Mouse (Mus musculus): ENCODE results near the gene Tnp2. TPM values are rescaled to one million over a fixed set of nuclear protein-coding genes. Genes with fewer than 3 reads are reported as not detected.

Tnp2 gene
- polyA plus RNA-seq, 1 experiment from 2014 or later: not detected

GRCm38 (mm10) chr16:10796034-10796433, 7.6 kb upstream of the Tnp2 start, which contains the start of gene Prm2:
Gene Prm2, minus strand, starts transcription at chr16:10796134.
- no peak within 1 kb of the TSS for H3K27ac ChIP-seq
- no peak within 1 kb of the TSS for H3K4me2 ChIP-seq (ENCODE audit: low read length)
- 0 out of 2 replicates have a peak, but pooled peaks cover 3% of the 10 kb centered on the region for H3K27me3 ChIP-seq (ENCODE audit: insufficient read depth, low read length)
- DNase-seq (ENCODE audit: low spot score) (no peak), ATAC-seq (replicated peaks; ENCODE audit: low FRiP score, low read depth) (no peak)
- WGBS: 80% methylated on average over 6 of the region's 6 CpGs
- H3K9me3 ChIP-seq (replicated peaks; ENCODE audit: low read length): no peaks in the 10 kb centered on the region
- no peaks in the 10 kb centered on the region for H3K36me3 ChIP-seq (ENCODE audit: insufficient read depth, low read length)
- no peak for TF ChIP-seq CTCF (IDR thresholded peaks at IDR 0.05; ENCODE audit: low read depth)
- H3K4me3 ChIP-seq (replicated peaks; ENCODE audit: low read depth, low read length): no peak within 1 kb of the TSS
- no peaks in the 10 kb centered on the region for H3K4me1 ChIP-seq (replicated peaks; ENCODE audit: insufficient read depth, low read length)
- H3K9ac ChIP-seq (ENCODE audit: low read depth, low read length): no peak within 1 kb of the TSS

GRCm38 (mm10) chr16:10790702-10791101, 2.2 kb upstream of the Tnp2 start, which contains the start of gene Prm3:
Gene Prm3, minus strand, starts transcription at chr16:10790914.
- H3K27me3 ChIP-seq (ENCODE audit: insufficient read depth, low read length): no peaks in the 10 kb centered on the region
- peaks cover 15% of the 10 kb centered on the region; the same call in 1 of the 2 replicates for H3K4me1 ChIP-seq (replicated peaks; ENCODE audit: insufficient read depth, low read length)
- ATAC-seq (replicated peaks; ENCODE audit: low FRiP score, low read depth) (no peak), DNase-seq (ENCODE audit: low spot score) (no peak)
- H3K9ac ChIP-seq (ENCODE audit: low read depth, low read length): no peak within 1 kb of the TSS
- no peaks in the 10 kb centered on the region for H3K9me3 ChIP-seq (replicated peaks; ENCODE audit: low read length)
- 77% methylated on average over 9 of the region's 9 CpGs for WGBS
- no peak for TF ChIP-seq CTCF (IDR thresholded peaks at IDR 0.05; ENCODE audit: low read depth)
- H3K4me3 ChIP-seq (replicated peaks; ENCODE audit: low read depth, low read length): no peak within 1 kb of the TSS
- H3K27ac ChIP-seq: no peak within 1 kb of the TSS
- no peak within 1 kb of the TSS for H3K4me2 ChIP-seq (ENCODE audit: low read length)
- no peaks in the 10 kb centered on the region for H3K36me3 ChIP-seq (ENCODE audit: insufficient read depth, low read length)

- Histone ChIP-seq H3K4me1 (replicated peaks; ENCODE audit: insufficient read depth, low read length) (peaks cover 21% of the 10 kb centered on the region), H3K9ac (ENCODE audit: low read depth, low read length) (no peak overlapping the region), H3K36me3 (ENCODE audit: insufficient read depth, low read length) (no peaks in the 10 kb centered on the region), H3K27ac (no peak overlapping the region), H3K4me2 (ENCODE audit: low read length) (no peak overlapping the region), H3K27me3 (ENCODE audit: insufficient read depth, low read length) (no peaks in the 10 kb centered on the region), H3K4me3 (replicated peaks; ENCODE audit: low read depth, low read length) (no peak overlapping the region), H3K9me3 (replicated peaks; ENCODE audit: low read length) (no peaks in the 10 kb centered on the region)
- no peak for TF ChIP-seq CTCF (IDR thresholded peaks at IDR 0.05; ENCODE audit: low read depth)
- ATAC-seq (replicated peaks; ENCODE audit: low FRiP score, low read depth) (no peak), DNase-seq (ENCODE audit: low spot score) (no peak)
- 60% methylated on average over 4 of the region's 4 CpGs for WGBS
Observed at GRCm38 (mm10) chr16:10788866-10789265, 406 bp upstream of the Tnp2 start.

- Histone ChIP-seq H3K27me3 (ENCODE audit: insufficient read depth, low read length) (no peaks in the 10 kb centered on the region), H3K9me3 (replicated peaks; ENCODE audit: low read length) (no peaks in the 10 kb centered on the region), H3K27ac (no peak overlapping the region), H3K4me1 (replicated peaks; ENCODE audit: insufficient read depth, low read length) (peaks cover 28% of the 10 kb centered on the region), H3K36me3 (ENCODE audit: insufficient read depth, low read length) (no peaks in the 10 kb centered on the region), H3K4me3 (replicated peaks; ENCODE audit: low read depth, low read length) (no peak overlapping the region), H3K4me2 (ENCODE audit: low read length) (no peak overlapping the region), H3K9ac (ENCODE audit: low read depth, low read length) (no peak overlapping the region)
- DNase-seq (ENCODE audit: low spot score): no peak
- WGBS: 69% methylated on average over 7 of the region's 7 CpGs
- ATAC-seq (replicated peaks; ENCODE audit: low FRiP score, low read depth): no peak
- peak; percentile 37; the same call in 1 of the 2 replicates for TF ChIP-seq CTCF (IDR thresholded peaks at IDR 0.05; ENCODE audit: low read depth)
Observed at GRCm38 (mm10) chr16:10787548-10788058, 857 bp downstream of the Tnp2 start.

GRCm38 (mm10) chr16:10786782-10787547, 1.5 kb downstream of the Tnp2 start:
- no peaks in the 10 kb centered on the region for H3K9me3 ChIP-seq (replicated peaks; ENCODE audit: low read length)
- no peak for TF ChIP-seq CTCF (IDR thresholded peaks at IDR 0.05; ENCODE audit: low read depth)
- peaks cover 32% of the 10 kb centered on the region for H3K4me1 ChIP-seq (replicated peaks; ENCODE audit: insufficient read depth, low read length)
- H3K27me3 ChIP-seq (ENCODE audit: insufficient read depth, low read length): no peaks in the 10 kb centered on the region
- WGBS: 56% methylated on average over 4 of the region's 4 CpGs
- DNase-seq (ENCODE audit: low spot score): no peak
- no peaks in the 10 kb centered on the region for H3K36me3 ChIP-seq (ENCODE audit: insufficient read depth, low read length)
- H3K9ac ChIP-seq (ENCODE audit: low read depth, low read length): no peak overlapping the region
- peak overlapping the region; percentile 96; the same call in 1 of the 2 replicates for H3K27ac ChIP-seq
- ATAC-seq (replicated peaks; ENCODE audit: low FRiP score, low read depth): no peak
- no peak overlapping the region for H3K4me3 ChIP-seq (replicated peaks; ENCODE audit: low read depth, low read length)
- H3K4me2 ChIP-seq (ENCODE audit: low read length): 0 out of 2 replicates have a peak overlapping the region, but pooled peaks have one; percentile 85

- peak overlapping the region; percentile 85 for H3K4me2 ChIP-seq (ENCODE audit: low read length)
- peaks cover 32% of the 10 kb centered on the region for H3K4me1 ChIP-seq (replicated peaks; ENCODE audit: insufficient read depth, low read length)
- peak; percentile 30 for ATAC-seq (replicated peaks; ENCODE audit: low FRiP score, low read depth)
- WGBS: 1% methylated on average over 9 of the region's 9 CpGs
- H3K27ac ChIP-seq: peak overlapping the region; percentile 96
- TF ChIP-seq CTCF (IDR thresholded peaks at IDR 0.05; ENCODE audit: low read depth): peak; percentile 86
- peak overlapping the region; percentile 67 for H3K9ac ChIP-seq (ENCODE audit: low read depth, low read length)
- no peaks in the 10 kb centered on the region for H3K9me3 ChIP-seq (replicated peaks; ENCODE audit: low read length)
- H3K27me3 ChIP-seq (ENCODE audit: insufficient read depth, low read length): no peaks in the 10 kb centered on the region
- peak; percentile 96 for DNase-seq (ENCODE audit: low spot score)
- H3K4me3 ChIP-seq (replicated peaks; ENCODE audit: low read depth, low read length): peak overlapping the region; percentile 52
- H3K36me3 ChIP-seq (ENCODE audit: insufficient read depth, low read length): no peaks in the 10 kb centered on the region
Observed at GRCm38 (mm10) chr16:10786288-10786687, 2.2 kb downstream of the Tnp2 start.
